ENCODE assay signal across 8 mouse cellular contexts in genomic region chr7:114117444-114117905, GRCm38 (mm10). TPM values are rescaled to one million over a fixed set of nuclear protein-coding genes. Genes with fewer than 3 reads are reported as not detected.
A peak's percentile ranks its signal among the peaks of the same experiment; 100 is the strongest.
DNase-seq lines count a peak whose midpoint lies in the region; ATAC-seq and TF ChIP-seq lines count a peak whose summit lies in the region.

Rras2 (minus strand) TSS chr7:114117781.

- DNase-seq in ZHBTc4 (ENCODE audit: low read depth, low spot score), result peak; percentile 97
- peak; percentile 85 for DNase-seq in gastrocnemius, postnatal 25 days
- DNase-seq in left cerebral cortex, adult 9 months (ENCODE audit: low spot score in 2 of 2), result peak; percentile 38 to 82
- peak; percentile 85 for DNase-seq in right cerebral cortex, postnatal 14 days
- DNase-seq in urinary bladder, postnatal 25 days (ENCODE audit: low spot score), result peak; percentile 85

- H3K4me3 ChIP-seq in cortical plate, adult 2 months (ENCODE audit: insufficient read depth, low read length), result peak within 1 kb of the TSS; percentile 60

- H3K4me1 ChIP-seq in cortical plate, adult 2 months (ENCODE audit: control insufficient read depth, insufficient read depth, low read length), result peaks cover 2% of the 10 kb centered on the region; the same call in 1 of the 2 replicates

- TF ChIP-seq CTCF in cortical plate, adult 2 months (IDR thresholded peaks at IDR 0.05; ENCODE audit: extremely low read depth, insufficient read depth, low read length), result no peak

- peak; percentile 94 for ATAC-seq in inflammation-experienced regulatory T-cells, adult 6 months
- peak; percentile 94 for ATAC-seq in megakaryocyte progenitor cell, adult 5-6 weeks (replicated peaks; ENCODE audit: poor library complexity)

- H3K27ac ChIP-seq in cortical plate, adult 2 months (ENCODE audit: insufficient read depth, low read length), result peak within 1 kb of the TSS; percentile 82; the same call in 1 of the 2 replicates

- peak; percentile 77 for TF ChIP-seq POLR2A in cortical plate, adult 2 months (IDR thresholded peaks at IDR 0.05; ENCODE audit: extremely low read depth, insufficient read depth, low read length)

RNA-seq across cellular contexts. Expression of gene Rras2, which starts in this region (rescaled TPM):
- 21.2 and 21.7 TPM in 2 replicates for polyA plus RNA-seq in cortical plate, adult 2 months (2012; rRNA removed)
- 10 to 100 TPM; 13.9 to 18.5 TPM for total RNA-seq in gastrocnemius, postnatal 25 days (2021)
- 1 to 10 TPM; 3.3 to 5.3 (median 4.5) TPM for polyA plus RNA-seq in inflammation-experienced regulatory T-cells, adult 6 months (2017; shearing (Covaris generic))
- 1.7 and 3.7 TPM in 2 replicates for total RNA-seq in megakaryocyte progenitor cell, adult 5-6 weeks (2015)
- total RNA-seq in megakaryocyte progenitor cell, adult 5-6 weeks (2017), result 1.5 and 1.7 TPM in 2 replicates

Comparison
In these comparisons a context has a peak if more than half of its experiments do, and no peak if none do; other contexts are left out.
1. Peak in every context shown above with its lines: DNase-seq, ATAC-seq, H3K4me3 ChIP-seq and H3K27ac ChIP-seq.